Mouse (Mus musculus) embryonic facial prominence, embryonic 11.5 days (tissue): Measurements from ENCODE around the gene 5031439G07Rik. TPM values are rescaled to one million over a fixed set of nuclear protein-coding genes. Genes with fewer than 3 reads are reported as not detected.

Experiments used
- ATAC-seq: fragments of 200-750 bp; cut with Nextera tagmentation; replicated peaks from 2 replicates; pipeline ENCODE4 v1.8.0; 2017; ENCODE audit warnings: low read depth; ENCODE audit not compliant: insufficient number of reproducible peaks, low FRiP score, low TSS enrichment
- DNase-seq: peaks from one replicate; pipeline ENCODE4 v3.0.0-alpha.2; 2015; ENCODE audit warnings: low spot score
- H3K27ac ChIP-seq: fragments of 300-500 bp; sonication (generic); replicated peaks from 2 replicates; pipeline ENCODE4 v1.5.1; 2014; ENCODE audit warnings: mild to moderate bottlenecking, low read depth, low read length, control low read depth
- H3K27me3 ChIP-seq: fragments of 300-500 bp; sonication (generic); 2 replicates; pipeline ENCODE4 v1.6.1; 2014; ENCODE audit warnings: mild to moderate bottlenecking, low read length, moderate library complexity, mixed read lengths; ENCODE audit not compliant: control insufficient read depth, insufficient read depth
- H3K36me3 ChIP-seq: fragments of 300-500 bp; sonication (generic); replicated peaks from 2 replicates; pipeline ENCODE4 v1.6.1; 2014; ENCODE audit warnings: low read depth, mild to moderate bottlenecking, low read length, moderate library complexity, mixed read lengths; ENCODE audit not compliant: control insufficient read depth, insufficient read depth
- H3K4me1 ChIP-seq: fragments of 300-500 bp; sonication (generic); 2 replicates; pipeline ENCODE4 v1.6.1; 2014; ENCODE audit warnings: low read length, mixed read lengths; ENCODE audit not compliant: control insufficient read depth, insufficient read depth
- H3K4me2 ChIP-seq: fragments of 300-500 bp; sonication (generic); 2 replicates; pipeline ENCODE4 v1.6.1; 2014; ENCODE audit warnings: low read depth, mild to moderate bottlenecking, control low read depth, low read length, moderate library complexity
- H3K4me3 ChIP-seq: fragments of 300-500 bp; sonication (generic); 2 replicates; pipeline ENCODE4 v1.5.1; 2014; ENCODE audit warnings: low read depth, low read length, control low read depth
- H3K9ac ChIP-seq: fragments of 300-500 bp; sonication (generic); replicated peaks from 2 replicates; pipeline ENCODE4 v1.6.1; 2014; ENCODE audit warnings: mild to moderate bottlenecking, control low read depth, low read length
- H3K9me3 ChIP-seq: fragments of 300-500 bp; sonication (generic); replicated peaks from 2 replicates; pipeline ENCODE4 v1.6.1; 2016; ENCODE audit warnings: mild to moderate bottlenecking, low read length, inconsistent platforms, mixed read lengths; ENCODE audit not compliant: control insufficient read depth
- WGBS: fragments of 180-500 bp; shearing (Covaris S2); extraction: QIAGEN DNeasy Blood & Tissue Kit; methylation state at CpG from one replicate; pipeline ENCODE4 v1.1.7; 2014; 5-methylcytosine and 5-hydroxymethylcytosine counted together
- polyA plus RNA-seq: library from polyadenylated mRNA; unstranded; fragments of >200 nt; fragmentation: Nextera tagmentation; extraction: Ambion mirVana; gene quantifications from 2 replicates; pipeline ENCODE4 v1.2.1, GENCODE M21; 2014

The 5031439G07Rik gene
- polyA plus RNA-seq, 1 experiment from 2014 or later: 16.8 TPM

- H3K27ac ChIP-seq: no peak overlapping the region
- no peak overlapping the region for H3K4me2 ChIP-seq
- no peaks in the 10 kb centered on the region for H3K9me3 ChIP-seq
- peak; percentile 87 for DNase-seq
- H3K9ac ChIP-seq: no peak overlapping the region
- H3K4me1 ChIP-seq: no peaks in the 10 kb centered on the region
- H3K36me3 ChIP-seq: no peaks in the 10 kb centered on the region
- H3K27me3 ChIP-seq: no peaks in the 10 kb centered on the region
- no peak overlapping the region for H3K4me3 ChIP-seq
- ATAC-seq: no peak; the same call in 1 of the 2 replicates
- 15% methylated on average over 29 of the region's 29 CpGs for WGBS
Observed at GRCm38 (mm10) chr15:85000984-85001982, 12.9 kb upstream of the 5031439G07Rik start.

GRCm38 (mm10) chr15:84999911-85000310 lies 11.6 kb upstream of the 5031439G07Rik start:
- Histone ChIP-seq H3K4me3 (no peak overlapping the region), H3K27me3 (no peaks in the 10 kb centered on the region), H3K9me3 (no peaks in the 10 kb centered on the region), H3K9ac (no peak overlapping the region), H3K27ac (no peak overlapping the region), H3K4me1 (no peaks in the 10 kb centered on the region), H3K4me2 (no peak overlapping the region), H3K36me3 (no peaks in the 10 kb centered on the region)
- DNase-seq (no peak), ATAC-seq (no peak)
- WGBS: 70% methylated on average over 7 of the region's 7 CpGs

GRCm38 (mm10) chr15:84997768-84998454 lies 9.6 kb upstream of the 5031439G07Rik start:
- DNase-seq (no peak), ATAC-seq (no peak)
- Histone ChIP-seq H3K27ac (no peak overlapping the region), H3K36me3 (no peaks in the 10 kb centered on the region), H3K27me3 (no peaks in the 10 kb centered on the region), H3K9ac (no peak overlapping the region), H3K4me1 (no peaks in the 10 kb centered on the region), H3K9me3 (no peaks in the 10 kb centered on the region), H3K4me3 (no peak overlapping the region), H3K4me2 (no peak overlapping the region)
- WGBS: 75% methylated on average over 14 of the region's 14 CpGs

DNA sequence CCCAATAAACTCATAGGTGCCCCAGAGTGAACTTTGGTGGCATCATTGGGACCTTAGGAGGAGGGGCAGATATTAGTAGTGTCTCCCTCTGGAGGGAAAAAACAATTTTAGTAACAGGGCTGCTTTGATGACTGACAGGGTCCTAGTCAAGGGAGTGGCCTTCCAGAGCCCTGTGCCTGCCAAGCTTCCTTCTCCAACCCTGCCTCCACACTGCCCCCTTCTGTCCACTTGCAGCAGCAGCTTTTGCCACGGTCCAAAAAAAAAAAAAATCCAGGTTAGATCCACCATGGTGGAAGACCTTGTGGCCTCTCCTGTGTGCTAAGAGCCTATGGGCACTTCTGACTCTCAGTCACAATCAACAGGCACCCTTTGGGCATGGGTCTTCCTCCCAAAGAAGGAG lies 7.6 kb upstream of the 5031439G07Rik start:
- Histone ChIP-seq H3K36me3 (no peaks in the 10 kb centered on the region), H3K4me1 (no peaks in the 10 kb centered on the region), H3K4me3 (no peak overlapping the region), H3K9ac (no peak overlapping the region), H3K27ac (no peak overlapping the region), H3K27me3 (no peaks in the 10 kb centered on the region), H3K9me3 (no peaks in the 10 kb centered on the region), H3K4me2 (no peak overlapping the region)
- no peak for ATAC-seq
- WGBS: 7% methylated on average over 1 of the region's 1 CpGs
- DNase-seq: peak; percentile 59

GRCm38 (mm10) chr15:84995041-84995440 lies 6.7 kb upstream of the 5031439G07Rik start:
- no peak overlapping the region for H3K4me3 ChIP-seq
- no peak for ATAC-seq

GRCm38 (mm10) chr15:84994498-84994897 lies 6.1 kb upstream of the 5031439G07Rik start:
- Histone ChIP-seq H3K4me1 (no peaks in the 10 kb centered on the region), H3K9me3 (no peaks in the 10 kb centered on the region), H3K36me3 (no peaks in the 10 kb centered on the region), H3K4me2 (no peak overlapping the region), H3K27ac (no peak overlapping the region), H3K9ac (no peak overlapping the region), H3K27me3 (no peaks in the 10 kb centered on the region), H3K4me3 (no peak overlapping the region)
- no peak for DNase-seq
- ATAC-seq: no peak
- WGBS: 50% methylated on average over 6 of the region's 6 CpGs

More at GRCm38 (mm10) chr15:84995041-84995440, 6.7 kb upstream of the 5031439G07Rik start:
- Histone ChIP-seq H3K36me3 (no peaks in the 10 kb centered on the region), H3K9me3 (no peaks in the 10 kb centered on the region), H3K4me2 (no peak overlapping the region), H3K9ac (no peak overlapping the region), H3K4me1 (no peaks in the 10 kb centered on the region), H3K27me3 (no peaks in the 10 kb centered on the region), H3K27ac (no peak overlapping the region)
- 20% methylated on average over 6 of the region's 6 CpGs for WGBS
- DNase-seq: no peak

- Histone ChIP-seq H3K4me2 (no peak overlapping the region), H3K9ac (no peak overlapping the region), H3K4me3 (no peak overlapping the region), H3K27ac (no peak overlapping the region), H3K9me3 (no peaks in the 10 kb centered on the region), H3K4me1 (no peaks in the 10 kb centered on the region), H3K36me3 (no peaks in the 10 kb centered on the region), H3K27me3 (no peaks in the 10 kb centered on the region)
- ATAC-seq: no peak
- WGBS: 86% methylated on average over 7 of the region's 7 CpGs
- DNase-seq: no peak
Observed at GRCm38 (mm10) chr15:84989771-84990170, 1.4 kb upstream of the 5031439G07Rik start.

DNA sequence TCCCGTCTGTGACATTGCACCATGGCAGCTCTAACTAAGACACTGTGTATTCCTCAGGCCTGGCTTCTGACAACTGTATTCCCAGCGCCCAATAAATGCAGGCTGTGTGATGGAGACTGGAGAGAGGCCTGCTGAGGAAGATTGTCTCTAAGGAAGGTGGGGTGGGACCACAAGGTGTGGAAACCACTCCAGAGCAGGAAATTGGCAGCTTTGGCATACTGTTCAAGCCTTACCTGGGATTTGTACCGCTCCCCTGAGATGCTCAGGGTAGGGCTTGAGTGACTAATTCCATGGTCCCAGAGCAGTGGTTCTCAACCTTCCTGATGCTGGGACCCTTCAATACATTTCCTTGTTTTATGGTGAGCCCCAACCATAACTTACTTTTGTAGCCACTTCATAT lies 747 bp upstream of the 5031439G07Rik start:
- no peaks in the 10 kb centered on the region for H3K9me3 ChIP-seq
- no peaks in the 10 kb centered on the region for H3K27me3 ChIP-seq
- no peak for DNase-seq
- H3K27ac ChIP-seq: no peak overlapping the region
- H3K4me3 ChIP-seq: no peak overlapping the region
- no peaks in the 10 kb centered on the region for H3K4me1 ChIP-seq
- 58% methylated on average over 3 of the region's 3 CpGs for WGBS
- no peaks in the 10 kb centered on the region for H3K36me3 ChIP-seq
- no peak overlapping the region for H3K9ac ChIP-seq
- no peak overlapping the region for H3K4me2 ChIP-seq
- no peak for ATAC-seq
